Mouse (Mus musculus) heart, adult 2 months (tissue): ENCODE results near the gene Gm45234. TPM values are rescaled to one million over a fixed set of nuclear protein-coding genes. Genes with fewer than 3 reads are reported as not detected.
A peak's percentile ranks its signal among the peaks of the same experiment; 100 is the strongest.
"Not testable (repeated sequence)": the region's sequence is repeated elsewhere in the genome, so short reads cannot be mapped to it uniquely, and the experiment has no call there.

Experiments used
- DNase-seq, 2 experiments: peaks; one replicate each; pipeline ENCODE4 v3.0.0; 2021
- H3K27ac ChIP-seq: fragments of 200-600 bp; 2 replicates; pipeline ENCODE4 v1.8.1; 2022
- H3K27me3 ChIP-seq: fragments of 200-500 bp; 2 replicates; pipeline ENCODE4 v1.6.1; 2012; ENCODE audit warnings: mild to moderate bottlenecking, low read length, inconsistent platforms, mixed read lengths; ENCODE audit not compliant: control insufficient read depth, insufficient read depth
- H3K36me3 ChIP-seq: fragments of 200-500 bp; 2 replicates; pipeline ENCODE4 v1.6.1; 2012; ENCODE audit warnings: low read length, inconsistent platforms; ENCODE audit not compliant: control insufficient read depth, insufficient read depth
- H3K4me1 ChIP-seq: fragments of 200-500 bp; 2 replicates; pipeline ENCODE4 v1.6.1; 2011; ENCODE audit warnings: low read length; ENCODE audit not compliant: control insufficient read depth, insufficient read depth
- H3K4me3 ChIP-seq: fragments of 200-600 bp; 2 replicates; pipeline ENCODE4 v1.8.1; 2022
- H3K79me2 ChIP-seq: fragments of 200-500 bp; replicated peaks from 2 replicates; pipeline ENCODE4 v1.6.1; 2012; ENCODE audit warnings: mild to moderate bottlenecking, inconsistent platforms, low read length, moderate library complexity, mixed read lengths; ENCODE audit not compliant: control insufficient read depth, insufficient read depth
- H3K9ac ChIP-seq: fragments of 200-500 bp; 2 replicates; pipeline ENCODE4 v1.6.1; 2012; ENCODE audit warnings: low read depth, mild to moderate bottlenecking, control low read depth, inconsistent platforms, low read length, mixed read lengths
- CTCF ChIP-seq: fragments of 200-600 bp; IDR thresholded peaks from 2 replicates; pipeline ENCODE4 v1.8.1; 2022; ENCODE audit warnings: antibody characterized with exemption, mild to moderate bottlenecking, moderate library complexity
- EP300 ChIP-seq: fragments of 200-500 bp; IDR thresholded peaks from 2 replicates; pipeline ENCODE4 v1.6.1; 2011; ENCODE audit warnings: low read depth, low read length, control low read depth; ENCODE audit not compliant: insufficient read depth
- POLR2A ChIP-seq: fragments of 200-500 bp; IDR thresholded peaks from 2 replicates; pipeline ENCODE4 v1.6.1; 2011; ENCODE audit warnings: mild to moderate bottlenecking, low read depth, low read length, control low read depth; ENCODE audit not compliant: insufficient read depth
- WGBS: fragments of 180-500 bp; shearing (Covaris S2); methylation state at CpG from one replicate; pipeline ENCODE4 v1.1.7; 2018; 5-methylcytosine and 5-hydroxymethylcytosine counted together
- intact Hi-C: fragments of 180-260 bp; cut with DNase I; formaldehyde crosslinking; loops from one replicate; pipeline ENCODE4 v1.15.1; 2025
- long read RNA-seq: library from polyadenylated mRNA; stranded (forward); transcript quantifications from one replicate; pipeline ENCODE4 v2.0.0, GENCODE M21; 2021
- polyA plus RNA-seq: library from polyadenylated mRNA; depleted of rRNA; stranded (reverse); fragments of >200 nt; gene quantifications from 2 replicates; pipeline ENCODE4 v1.2.3, GENCODE M21; 2012; rRNA removed
- total RNA-seq, 2 experiments: library from RNA; stranded (reverse); gene quantifications; 2 replicates each; pipeline ENCODE4 v1.2.3; 2021

Gene Gm45234
- total RNA-seq (1 to 10 TPM in 1 of 2 experiments, not detected in 1; 1.9 TPM), polyA plus RNA-seq (not detected in 2 replicates)
- long read RNA-seq: 0 reads

DNA sequence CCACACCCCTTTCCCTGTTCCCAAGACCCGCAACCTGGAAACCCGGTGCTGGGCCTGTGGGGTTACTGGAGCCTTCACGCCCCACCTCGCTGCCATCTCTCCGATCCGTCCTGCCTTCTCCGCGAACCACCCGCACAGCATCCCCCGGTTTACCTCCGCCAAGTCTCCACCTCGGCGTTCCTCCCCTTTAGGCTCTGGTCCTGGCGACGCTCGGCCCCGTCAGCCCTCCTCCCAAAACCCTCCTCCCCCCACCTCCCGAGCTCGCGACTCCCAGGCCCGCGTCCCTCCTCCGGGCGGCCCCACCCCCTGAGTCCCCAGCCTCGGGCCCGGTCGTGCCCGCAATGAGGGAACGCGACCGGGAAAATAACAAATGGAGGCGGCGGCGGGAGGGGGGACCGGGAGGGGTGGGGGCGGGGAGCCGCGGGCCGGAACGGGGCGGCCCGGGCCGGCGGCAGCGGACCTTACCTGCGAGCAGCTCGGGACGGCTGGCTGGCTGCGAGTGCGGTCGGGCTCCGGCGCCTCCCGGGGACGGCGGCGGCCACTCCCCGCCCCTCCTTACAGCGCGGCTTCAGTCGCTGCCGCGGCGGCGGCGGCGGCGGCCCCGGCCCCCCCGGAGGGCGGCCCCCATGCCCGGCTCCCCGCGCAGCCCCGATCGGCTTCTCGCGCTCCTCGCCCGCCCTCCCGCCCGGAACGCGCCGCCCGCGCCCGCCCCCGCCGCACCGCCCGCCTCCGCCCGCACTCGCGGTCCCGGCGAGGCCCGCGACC is at the start of gene Gm45234, which contains the start of gene Atn1:
Gm45234 (minus strand) TSS at position 191 of the 765 bp plus-strand sequence.
Atn1 (minus strand) TSS at position 694 of the 765 bp plus-strand sequence.
- TF ChIP-seq POLR2A (no peak), CTCF (no peak), EP300 (no peak)
- 2% methylated on average over 43 of the region's 100 CpGs for WGBS

DNA sequence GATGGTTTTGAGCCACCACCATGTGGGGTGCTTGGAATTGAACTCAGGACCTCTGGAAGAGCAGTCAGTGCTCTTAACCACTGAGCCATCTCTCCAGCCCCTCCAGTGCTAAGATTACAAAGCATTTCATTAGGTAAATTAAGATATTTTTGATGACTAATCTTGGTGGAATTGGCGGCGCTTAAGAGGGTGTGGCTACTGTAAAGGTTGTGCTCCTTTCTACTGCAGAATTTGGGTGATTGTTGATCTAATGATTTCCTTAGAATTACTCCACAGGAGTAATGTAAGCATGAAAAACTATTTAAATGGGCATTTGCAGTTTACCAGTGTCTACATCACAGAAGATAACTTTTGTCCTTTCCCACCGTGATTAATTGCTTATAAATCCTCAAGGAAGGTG is 48.5 kb upstream of the Gm45234 start:
- H3K4me1 ChIP-seq: peaks cover 7% of the 10 kb centered on the region
- intact Hi-C loops: no loop called here
- H3K27me3 ChIP-seq: no peaks in the 10 kb centered on the region
- DNase-seq: no peak
- no peak for TF ChIP-seq CTCF
- no peak for TF ChIP-seq POLR2A
- TF ChIP-seq EP300: no peak
- H3K9ac ChIP-seq: no peak overlapping the region
- WGBS: 90% methylated on average over 3 of the region's 3 CpGs
- H3K4me3 ChIP-seq: no peak overlapping the region
- H3K27ac ChIP-seq: no peak overlapping the region
- no peaks in the 10 kb centered on the region for H3K36me3 ChIP-seq
- no peaks in the 10 kb centered on the region for H3K79me2 ChIP-seq

More for the DNA sequence above, at the start of gene Gm45234, which contains the start of gene Atn1:
- H3K79me2 ChIP-seq: 0 out of 2 replicates have a peak, but pooled peaks cover 1% of the 10 kb centered on the region
- intact Hi-C loops: loop anchor here (1.0 to 5.0 kb wide), 6 partner anchors 11 to 264 kb away; partner anchors contain the start of genes C1ra, C1rl, Emg1 and Grcc10
- no peaks in the 10 kb centered on the region for H3K27me3 ChIP-seq
- H3K27ac ChIP-seq: peak within 1 kb of the TSS; percentile 85
- H3K9ac ChIP-seq: peak within 1 kb of the TSS; percentile 99
- peaks cover 8% of the 10 kb centered on the region for H3K4me1 ChIP-seq
- H3K4me3 ChIP-seq: peak within 1 kb of the TSS; percentile 65
- no peaks in the 10 kb centered on the region for H3K36me3 ChIP-seq
- DNase-seq: peak; percentile 82 to 86

DNA sequence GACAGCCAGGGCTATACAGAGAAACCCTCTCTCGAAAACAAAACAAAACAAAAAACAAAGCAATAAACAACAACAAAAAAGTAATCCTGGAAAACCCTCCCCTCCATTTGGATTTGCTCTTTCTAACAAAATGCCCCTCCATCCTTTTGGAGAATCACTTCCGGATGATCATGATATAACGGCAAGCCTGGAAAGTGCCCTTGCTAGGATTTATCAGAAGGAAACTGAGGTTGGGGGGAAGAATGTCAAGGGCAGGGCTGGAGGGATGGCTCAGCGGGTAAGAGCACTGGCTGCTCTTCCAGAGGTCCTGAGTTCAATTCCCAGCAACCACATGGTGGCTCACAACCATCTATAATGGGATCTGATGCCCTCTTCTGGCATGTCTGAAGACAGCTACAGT is 47.9 kb upstream of the Gm45234 start:
- H3K27me3 ChIP-seq, H3K36me3 ChIP-seq, H3K27ac ChIP-seq, H3K4me3 ChIP-seq, H3K9ac ChIP-seq, H3K79me2 ChIP-seq, H3K4me1 ChIP-seq, intact Hi-C loops, DNase-seq: not testable (repeated sequence)
- WGBS: 96% methylated on average over 4 of the region's 4 CpGs

- Histone ChIP-seq H3K27me3 (no peaks in the 10 kb centered on the region), H3K36me3 (no peaks in the 10 kb centered on the region), H3K9ac (no peak overlapping the region), H3K4me3 (no peak overlapping the region), H3K4me1 (peaks cover 5% of the 10 kb centered on the region), H3K79me2 (no peaks in the 10 kb centered on the region), H3K27ac (no peak overlapping the region)
- TF ChIP-seq POLR2A (no peak), EP300 (no peak), CTCF (no peak)
- no peak for DNase-seq
- WGBS: 80% methylated on average over 3 of the region's 3 CpGs
- intact Hi-C loops: no loop called here
Observed at GRCm38 (mm10) chr6:124803061-124803460, 47.2 kb upstream of the Gm45234 start.

- H3K36me3 ChIP-seq, H3K4me1 ChIP-seq, H3K4me3 ChIP-seq, DNase-seq, H3K27ac ChIP-seq, intact Hi-C loops, H3K27me3 ChIP-seq, H3K9ac ChIP-seq, H3K79me2 ChIP-seq: not testable (repeated sequence)
- 24% methylated on average over 6 of the region's 9 CpGs for WGBS
Observed at GRCm38 (mm10) chr6:124802400-124802799, 46.6 kb upstream of the Gm45234 start.

DNA sequence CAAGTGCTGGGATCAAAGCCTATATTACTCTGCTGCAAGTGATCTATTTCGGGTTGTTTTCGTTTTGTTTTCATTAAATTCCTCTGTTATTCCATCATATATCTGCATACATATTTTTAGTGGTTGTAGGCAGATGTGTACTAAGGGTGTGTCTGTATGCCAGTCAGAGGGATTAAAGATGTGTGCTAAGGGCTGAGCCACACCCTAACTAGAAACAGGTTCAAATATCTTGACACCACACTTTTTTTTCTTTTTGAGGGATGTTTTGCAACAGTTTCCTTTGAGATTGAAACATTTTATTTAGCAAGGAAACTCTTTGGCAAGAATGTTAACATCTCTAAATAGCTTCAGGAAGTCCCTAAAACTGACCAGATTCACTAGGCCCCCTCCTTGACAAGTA is 40.4 kb upstream of the Gm45234 start:
- H3K36me3 ChIP-seq: no peaks in the 10 kb centered on the region
- no peak overlapping the region for H3K4me3 ChIP-seq
- 75% methylated on average over 2 of the region's 2 CpGs for whole genome bisulfite sequencing
- DNase-seq: no peak
- no peak overlapping the region for H3K27ac ChIP-seq
- no peaks in the 10 kb centered on the region for H3K4me1 ChIP-seq
- intact Hi-C loops: no loop called here
- no peaks in the 10 kb centered on the region for H3K79me2 ChIP-seq
- no peaks in the 10 kb centered on the region for H3K27me3 ChIP-seq
- no peak overlapping the region for H3K9ac ChIP-seq
- TF ChIP-seq POLR2A (no peak), EP300 (no peak), CTCF (no peak)
